Mouse (Mus musculus): Measurements from ENCODE around the gene Rock2. TPM values are rescaled to one million over a fixed set of nuclear protein-coding genes. Genes with fewer than 3 reads are reported as not detected.

The Rock2 gene
- polyA plus RNA-seq, 1 experiment from 2014 or later: 20.9 TPM

Other genes starting within 250 kb of the Rock2 start
- gene Ntsr2, start 241.5 kb upstream of the Rock2 start, polyA plus RNA-seq (2015; fragmentation: Nextera tagmentation; extraction: Ambion mirVana): not detected in 2 replicates
- 2.9 and 3.6 TPM in 2 replicates for gene Greb1, start 94.0 kb upstream of the Rock2 start, polyA plus RNA-seq (2015; fragmentation: Nextera tagmentation; extraction: Ambion mirVana)
- gene E2f6, start 83.9 kb upstream of the Rock2 start, polyA plus RNA-seq (2015; fragmentation: Nextera tagmentation; extraction: Ambion mirVana): 38.4 and 38.9 TPM in 2 replicates
- 4.6 and 5.5 TPM in 2 replicates for gene Pqlc3, start 105.5 kb downstream of the Rock2 start, polyA plus RNA-seq (2015; fragmentation: Nextera tagmentation; extraction: Ambion mirVana)
- gene 2410004P03Rik, start 116.8 kb downstream of the Rock2 start, polyA plus RNA-seq (2015; fragmentation: Nextera tagmentation; extraction: Ambion mirVana): 1.5 and 2.9 TPM in 2 replicates

All from lung, embryonic 15.5 days (tissue).